Mouse (Mus musculus): ENCODE measurements around the gene Myo3b. TPM values are rescaled to one million over a fixed set of nuclear protein-coding genes. Genes with fewer than 3 reads are reported as not detected.

The Myo3b gene
- polyA plus RNA-seq (2014; fragmentation: Illumina TruSeq; extraction: RNeasy Lipid Tissue Mini Kit (QIAGEN cat#74804); ENCODE audit: low read depth, low replicate concordance) = 0.15 TPM

GRCm38 (mm10) chr2:70038752-70039151, at the start of gene Myo3b:
Gene Myo3b, plus strand, starts transcription at chr2:70039126.

Other genes starting within 250 kb of the Myo3b start
- 399 TPM for gene Ccdc173, start 249.6 kb upstream of the Myo3b start, polyA plus RNA-seq (2014; fragmentation: Illumina TruSeq; extraction: RNeasy Lipid Tissue Mini Kit (QIAGEN cat#74804); ENCODE audit: low read depth, low replicate concordance)
- 903 TPM for gene Phospho2, start 249.5 kb upstream of the Myo3b start, polyA plus RNA-seq (2014; fragmentation: Illumina TruSeq; extraction: RNeasy Lipid Tissue Mini Kit (QIAGEN cat#74804); ENCODE audit: low read depth, low replicate concordance)
- 103 TPM for gene Klhl23, start 217.2 kb upstream of the Myo3b start, polyA plus RNA-seq (2014; fragmentation: Illumina TruSeq; extraction: RNeasy Lipid Tissue Mini Kit (QIAGEN cat#74804); ENCODE audit: low read depth, low replicate concordance)
- gene Ssb, start 177.6 kb upstream of the Myo3b start, polyA plus RNA-seq (2014; fragmentation: Illumina TruSeq; extraction: RNeasy Lipid Tissue Mini Kit (QIAGEN cat#74804); ENCODE audit: low read depth, low replicate concordance) = 283 TPM
- 20.5 TPM for gene Mettl5, start 153.5 kb upstream of the Myo3b start, polyA plus RNA-seq (2014; fragmentation: Illumina TruSeq; extraction: RNeasy Lipid Tissue Mini Kit (QIAGEN cat#74804); ENCODE audit: low read depth, low replicate concordance)
- 37.1 TPM for gene Ubr3, start 141.9 kb upstream of the Myo3b start, polyA plus RNA-seq (2014; fragmentation: Illumina TruSeq; extraction: RNeasy Lipid Tissue Mini Kit (QIAGEN cat#74804); ENCODE audit: low read depth, low replicate concordance)

Data from testis, adult 10 weeks (tissue).